Mouse (Mus musculus) MEL (cell line): ENCODE measurements at regions not wholly inside any gene's neighbourhood (a gene's known extent, or its start where the extent isn't known, plus 50 kb on each side); places are given as distances from the start of the nearest gene placed in this dataset.

Experiments used
- DNase-seq: peaks from one replicate; pipeline ENCODE4 v3.0.0; 2011; ENCODE audit warnings: low read depth, low spot score
- H3K27ac ChIP-seq: 2 replicates; pipeline ENCODE4 v1.5.1; 2012; ENCODE audit warnings: low read depth, mild to moderate bottlenecking, control low read depth, low read length, moderate library complexity; ENCODE audit not compliant: control insufficient read depth
- H3K27me3 ChIP-seq, 2 experiments: fragments of 150-350 bp in 1 of 2; sonication (generic) in 1 of 2; 2 replicates each; pipeline ENCODE4 v1.6.1; 2012; ENCODE audit warnings: low read length in 2 of 2, mild to moderate bottlenecking in 2 of 2, improper control_type of control experiment in 1 of 2, moderate library complexity in 1 of 2; ENCODE audit not compliant: insufficient read depth in 2 of 2, control insufficient read depth in 1 of 2
- H3K36me3 ChIP-seq, 2 experiments: 2 replicates each; pipeline ENCODE4 v1.6.1; 2012 to 2014; ENCODE audit warnings: low read length in 2 of 2, improper control_type of control experiment in 1 of 2, inconsistent platforms in 1 of 2, mild to moderate bottlenecking in 1 of 2; ENCODE audit not compliant: insufficient read depth in 2 of 2, control insufficient read depth in 1 of 2
- H3K4me1 ChIP-seq, 2 experiments: fragments of 150-350 bp in 1 of 2; sonication (generic) in 1 of 2; 2 replicates each; pipeline ENCODE4 v1.6.1; 2012; ENCODE audit warnings: low read length in 2 of 2, improper control_type of control experiment in 1 of 2, mild to moderate bottlenecking in 1 of 2; ENCODE audit not compliant: insufficient read depth in 2 of 2, control insufficient read depth in 1 of 2
- H3K4me3 ChIP-seq, 2 experiments: fragments of 150-350 bp in 1 of 2; sonication (generic) in 1 of 2; 2 replicates each; pipeline ENCODE4 v1.5.1; 2012; ENCODE audit warnings: low read depth in 2 of 2, low read length in 2 of 2, mild to moderate bottlenecking in 2 of 2, moderate library complexity in 2 of 2, control low read depth in 1 of 2, improper control_type of control experiment in 1 of 2; ENCODE audit not compliant: control insufficient read depth in 1 of 2, insufficient read depth in 1 of 2
- H3K79me2 ChIP-seq: 2 replicates; pipeline ENCODE4 v1.6.1; 2012; ENCODE audit warnings: mild to moderate bottlenecking, low read length, moderate library complexity; ENCODE audit not compliant: control insufficient read depth, poor library complexity, insufficient read depth
- H3K9ac ChIP-seq: 2 replicates; pipeline ENCODE4 v1.6.1; 2012; ENCODE audit warnings: low read depth, mild to moderate bottlenecking, control low read depth, low read length, moderate library complexity; ENCODE audit not compliant: control insufficient read depth, poor library complexity, severe bottlenecking
- H3K9me3 ChIP-seq: fragments of 150-350 bp; sonication (generic); replicated peaks from 2 replicates; pipeline ENCODE4 v1.6.1; 2012; ENCODE audit warnings: mild to moderate bottlenecking, low read length, improper control_type of control experiment, moderate library complexity; ENCODE audit not compliant: insufficient read depth
- CHD2 ChIP-seq: IDR thresholded peaks from 2 replicates; pipeline ENCODE4 v1.6.1; 2011; ENCODE audit warnings: low read length, improper control_type of control experiment
- E2F4 ChIP-seq: IDR thresholded peaks from 2 replicates; pipeline ENCODE4 v1.6.1; 2011; ENCODE audit warnings: low read depth, low read length, improper control_type of control experiment, borderline replicate concordance
- ETS1 ChIP-seq: IDR thresholded peaks from 2 replicates; pipeline ENCODE4 v1.6.1; 2012; ENCODE audit warnings: low read depth, mild to moderate bottlenecking, inconsistent platforms, low read length, improper control_type of control experiment, moderate library complexity
- JUND ChIP-seq: IDR thresholded peaks from 2 replicates; pipeline ENCODE4 v1.6.1; 2011; ENCODE audit warnings: low read depth, mild to moderate bottlenecking, improper control_type of control experiment, low read length
- MAX ChIP-seq: IDR thresholded peaks from 2 replicates; pipeline ENCODE4 v1.6.1; 2011; ENCODE audit warnings: low read length, improper control_type of control experiment
- MEF2A ChIP-seq: IDR thresholded peaks from 2 replicates; pipeline ENCODE4 v1.6.1; 2014; ENCODE audit warnings: low read depth, mild to moderate bottlenecking, inconsistent platforms, low read length, improper control_type of control experiment; ENCODE audit not compliant: poor library complexity, insufficient replicate concordance, severe bottlenecking; ENCODE audit errors: extremely low read depth
- MYB ChIP-seq: IDR thresholded peaks from 2 replicates; pipeline ENCODE4 v1.6.1; 2011; ENCODE audit warnings: mild to moderate bottlenecking, low read depth, low read length, improper control_type of control experiment
- MYC ChIP-seq: IDR thresholded peaks from 2 replicates; pipeline ENCODE4 v1.6.1; 2011; ENCODE audit warnings: low read depth, mild to moderate bottlenecking, low read length, improper control_type of control experiment, moderate library complexity
- POLR2A ChIP-seq, 2 experiments: IDR thresholded peaks; 2 replicates each; pipeline ENCODE4 v1.6.1; 2011 to 2012; ENCODE audit warnings: low read length in 2 of 2, mild to moderate bottlenecking in 2 of 2, control low read depth in 1 of 2, improper control_type of control experiment in 1 of 2, low read depth in 1 of 2, moderate library complexity in 1 of 2; ENCODE audit not compliant: control insufficient read depth in 1 of 2, insufficient read depth in 1 of 2, poor library complexity in 1 of 2
- POLR2AphosphoS2 ChIP-seq: IDR thresholded peaks from 2 replicates; pipeline ENCODE4 v1.6.1; 2011; ENCODE audit warnings: low read length, improper control_type of control experiment
- POLR2AphosphoS5 ChIP-seq: IDR thresholded peaks from 2 replicates; pipeline ENCODE4 v1.6.1; 2012; ENCODE audit warnings: low read depth, borderline replicate concordance, mild to moderate bottlenecking, inconsistent platforms, low read length, moderate library complexity, mixed read lengths
- RCOR1 ChIP-seq: IDR thresholded peaks from 2 replicates; pipeline ENCODE4 v1.6.1; 2012; ENCODE audit warnings: low read depth, mild to moderate bottlenecking, inconsistent platforms, low read length, improper control_type of control experiment
- SIN3A ChIP-seq: IDR thresholded peaks from 2 replicates; pipeline ENCODE4 v1.6.1; 2012; ENCODE audit warnings: low read length, improper control_type of control experiment, inconsistent platforms
- TAL1 ChIP-seq: IDR thresholded peaks from 2 replicates; pipeline ENCODE4 v1.6.1; 2012; ENCODE audit warnings: mild to moderate bottlenecking, inconsistent platforms, low read length, moderate library complexity, mixed read lengths
- TBP ChIP-seq: IDR thresholded peaks from 2 replicates; pipeline ENCODE4 v1.8.0; 2011; ENCODE audit warnings: low read depth, low read length, improper control_type of control experiment
- USF2 ChIP-seq, 2 experiments: IDR thresholded peaks; 2 replicates each; pipeline ENCODE4 v1.6.1; 2011 to 2012; ENCODE audit warnings: improper control_type of control experiment in 2 of 2, low read length in 2 of 2, borderline replicate concordance in 1 of 2, inconsistent platforms in 1 of 2, low read depth in 1 of 2, mild to moderate bottlenecking in 1 of 2; ENCODE audit not compliant: insufficient read depth in 1 of 2
- ZKSCAN1 ChIP-seq: IDR thresholded peaks from 2 replicates; pipeline ENCODE4 v1.6.1; 2012; ENCODE audit warnings: low read depth, mild to moderate bottlenecking, inconsistent platforms, low read length, improper control_type of control experiment, moderate library complexity

GRCm38 (mm10) chr13:102596101-102596500 is 97.3 kb upstream of the Cd180 start:
- no peaks in the 10 kb centered on the region for H3K27me3 ChIP-seq
- no peak overlapping the region for H3K9ac ChIP-seq
- DNase-seq, result no peak
- no peaks in the 10 kb centered on the region for H3K79me2 ChIP-seq
- no peak for TF ChIP-seq CHD2
- no peak for TF ChIP-seq E2F4
- no peak for TF ChIP-seq TBP
- no peak for TF ChIP-seq MYB
- no peak for TF ChIP-seq POLR2AphosphoS2
- TF ChIP-seq MAX, result no peak
- no peak for TF ChIP-seq POLR2AphosphoS5
- peaks cover 0 to 9% of the 10 kb centered on the region in 2 experiments; a peak in 1 of 4 replicates for H3K4me1 ChIP-seq
- no peaks in the 10 kb centered on the region for H3K9me3 ChIP-seq
- no peak overlapping the region for H3K27ac ChIP-seq
- no peaks in the 10 kb centered on the region; a peak in 1 of 4 replicates for H3K36me3 ChIP-seq
- no peak overlapping the region for H3K4me3 ChIP-seq

GRCm38 (mm10) chr13:102598181-102598580 is 95.2 kb upstream of the Cd180 start:
- Histone ChIP-seq H3K36me3 (no peaks in the 10 kb centered on the region; a peak in 1 of 4 replicates), H3K4me3 (no peak overlapping the region), H3K27me3 (no peaks in the 10 kb centered on the region), H3K79me2 (no peaks in the 10 kb centered on the region), H3K4me1 (peaks cover 0 to 2% of the 10 kb centered on the region in 2 experiments; a peak in 1 of 4 replicates), H3K9ac (no peak overlapping the region), H3K27ac (no peak overlapping the region), H3K9me3 (no peaks in the 10 kb centered on the region)
- DNase-seq, result peak; percentile 44
- TF ChIP-seq JUND (no peak), TAL1 (no peak), E2F4 (no peak), ZKSCAN1 (no peak), USF2 (IDR thresholded peaks at IDR 0.05; ENCODE audit: borderline replicate concordance in 1 of 2, insufficient read depth in 1 of 2, low read depth in 1 of 2, low read length in 2 of 2) (no peak), MEF2A (no peak), MYC (no peak), POLR2A (IDR thresholded peaks at IDR 0.05; ENCODE audit: control insufficient read depth in 1 of 2, insufficient read depth in 1 of 2, low read depth in 1 of 2, low read length in 2 of 2, poor library complexity in 1 of 2) (no peak), ETS1 (no peak), SIN3A (no peak), POLR2AphosphoS5 (no peak)

- TF ChIP-seq RCOR1, result no peak
- H3K27ac ChIP-seq, result no peak overlapping the region
These were observed 93.8 kb upstream of the Cd180 start for GRCm38 (mm10) chr13:102599602-102600001.

More at GRCm38 (mm10) chr13:102599602-102600001, 93.8 kb upstream of the Cd180 start:
- H3K9me3 ChIP-seq, result no peaks in the 10 kb centered on the region
- no peaks in the 10 kb centered on the region for H3K79me2 ChIP-seq
- no peak overlapping the region for H3K9ac ChIP-seq
- no peak for DNase-seq
- peaks cover 0 to 2% of the 10 kb centered on the region in 2 experiments; a peak in 1 of 4 replicates for H3K4me1 ChIP-seq
- H3K36me3 ChIP-seq, result no peaks in the 10 kb centered on the region; a peak in 1 of 4 replicates
- no peak overlapping the region for H3K4me3 ChIP-seq
- H3K27me3 ChIP-seq, result no peaks in the 10 kb centered on the region
